Mouse (Mus musculus) lung, embryonic 14.5 days (tissue): ENCODE measurements at regions not wholly inside any gene's neighbourhood (a gene's known extent, or its start where the extent isn't known, plus 50 kb on each side); places are given as distances from the start of the nearest gene placed in this dataset.

Source experiments
- ATAC-seq: fragments of 200-750 bp; cut with Nextera tagmentation; 2 replicates; pipeline ENCODE4 v1.8.0; 2017; ENCODE audit warnings: mild to moderate bottlenecking, moderate TSS enrichment, moderate library complexity; ENCODE audit not compliant: insufficient read depth
- DNase-seq: peaks from one replicate; pipeline ENCODE4 v3.0.0-alpha.2; 2015
- H3K27ac ChIP-seq: fragments of 300-500 bp; sonication (generic); 2 replicates; pipeline ENCODE4 v1.5.1; 2014; ENCODE audit warnings: low read depth, mild to moderate bottlenecking, moderate library complexity
- H3K27me3 ChIP-seq: fragments of 300-500 bp; sonication (generic); 2 replicates; pipeline ENCODE4 v1.6.1; 2014; ENCODE audit warnings: low read length, control low read depth; ENCODE audit not compliant: insufficient read depth
- H3K36me3 ChIP-seq: fragments of 300-500 bp; sonication (generic); 2 replicates; pipeline ENCODE4 v1.6.1; 2014; ENCODE audit warnings: control low read depth; ENCODE audit not compliant: insufficient read depth
- H3K4me1 ChIP-seq: fragments of 300-500 bp; sonication (generic); 2 replicates; pipeline ENCODE4 v1.6.1; 2014; ENCODE audit warnings: antibody characterized with exemption, control low read depth; ENCODE audit not compliant: insufficient read depth
- H3K4me2 ChIP-seq: fragments of 300-500 bp; sonication (generic); 2 replicates; pipeline ENCODE4 v1.6.1; 2014; ENCODE audit warnings: mild to moderate bottlenecking
- H3K4me3 ChIP-seq: fragments of 300-500 bp; sonication (generic); 2 replicates; pipeline ENCODE4 v1.5.1; 2014; ENCODE audit warnings: low read depth, low read length
- H3K9ac ChIP-seq: fragments of 300-500 bp; sonication (generic); 2 replicates; pipeline ENCODE4 v1.6.1; 2014
- H3K9me3 ChIP-seq: fragments of 300-500 bp; sonication (generic); 2 replicates; pipeline ENCODE4 v1.6.1; 2016; ENCODE audit warnings: low read depth, low read length, control low read depth
- CTCF ChIP-seq: IDR thresholded peaks from 2 replicates; pipeline ENCODE4 v1.5.1; 2016; ENCODE audit warnings: antibody characterized with exemption, low read depth
- WGBS: fragments of 180-500 bp; shearing (Covaris S2); extraction: QIAGEN DNeasy Blood & Tissue Kit; methylation state at CpG from one replicate; pipeline ENCODE4 v1.1.7; 2014; 5-methylcytosine and 5-hydroxymethylcytosine counted together

DNA sequence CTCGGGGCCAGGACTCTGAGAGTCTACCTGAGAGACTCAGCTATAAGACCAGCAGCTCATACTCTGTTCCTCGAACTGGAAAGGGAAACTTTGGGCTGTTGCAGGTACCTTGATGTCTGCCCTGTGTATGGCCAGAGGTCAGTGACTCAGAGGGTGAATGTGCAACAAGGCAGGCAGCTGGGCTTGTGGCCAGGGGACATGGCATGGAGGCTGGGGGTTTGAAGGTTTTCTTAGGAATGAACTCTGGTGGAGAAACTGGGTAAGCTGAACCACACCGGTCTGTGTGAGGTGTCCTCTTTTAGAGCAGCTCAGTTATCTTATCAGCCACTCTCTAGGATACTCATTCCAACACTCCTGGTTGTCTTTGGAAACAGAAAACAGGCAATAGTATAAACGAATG is 251.9 kb upstream of the Smlr1 start:
- H3K9ac ChIP-seq, result no peak overlapping the region
- no peak overlapping the region for H3K4me2 ChIP-seq
- H3K27me3 ChIP-seq, result no peaks in the 10 kb centered on the region
- no peak for TF ChIP-seq CTCF
- no peak for ATAC-seq
- H3K4me3 ChIP-seq, result no peak overlapping the region
- no peak for DNase-seq
- H3K4me1 ChIP-seq, result no peaks in the 10 kb centered on the region
- H3K36me3 ChIP-seq, result no peaks in the 10 kb centered on the region
- no peaks in the 10 kb centered on the region for H3K9me3 ChIP-seq
- no peak overlapping the region for H3K27ac ChIP-seq
- WGBS, result 51% methylated on average over 4 of the region's 4 CpGs

DNA sequence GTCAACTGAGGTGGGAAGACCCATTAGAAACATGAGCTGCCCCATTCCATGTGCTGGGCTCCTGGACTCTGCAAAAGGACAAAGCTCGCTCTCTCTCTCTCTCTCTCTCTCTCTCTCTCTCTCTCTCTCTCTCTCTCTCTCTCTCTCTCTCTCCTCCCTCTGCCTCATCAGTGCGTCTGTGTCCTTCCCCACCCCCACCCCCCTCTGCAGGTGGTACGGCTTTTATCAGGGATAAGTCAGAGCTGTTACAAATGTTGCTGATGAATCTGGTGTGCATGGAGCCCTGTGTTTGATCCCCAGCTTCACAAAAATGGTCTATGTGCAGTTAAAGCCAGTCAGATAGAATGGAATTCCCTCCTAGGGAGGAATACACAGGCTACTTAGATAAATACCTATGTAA is 247.8 kb upstream of the Smlr1 start:
- Histone ChIP-seq H3K9ac (no peak overlapping the region), H3K27me3 (no peaks in the 10 kb centered on the region), H3K4me1 (no peaks in the 10 kb centered on the region), H3K9me3 (no peaks in the 10 kb centered on the region), H3K4me2 (no peak overlapping the region), H3K4me3 (no peak overlapping the region), H3K27ac (no peak overlapping the region), H3K36me3 (no peaks in the 10 kb centered on the region)
- ATAC-seq (no peak), DNase-seq (no peak)
- 35% methylated on average over 3 of the region's 3 CpGs for WGBS
- no peak for TF ChIP-seq CTCF

DNA sequence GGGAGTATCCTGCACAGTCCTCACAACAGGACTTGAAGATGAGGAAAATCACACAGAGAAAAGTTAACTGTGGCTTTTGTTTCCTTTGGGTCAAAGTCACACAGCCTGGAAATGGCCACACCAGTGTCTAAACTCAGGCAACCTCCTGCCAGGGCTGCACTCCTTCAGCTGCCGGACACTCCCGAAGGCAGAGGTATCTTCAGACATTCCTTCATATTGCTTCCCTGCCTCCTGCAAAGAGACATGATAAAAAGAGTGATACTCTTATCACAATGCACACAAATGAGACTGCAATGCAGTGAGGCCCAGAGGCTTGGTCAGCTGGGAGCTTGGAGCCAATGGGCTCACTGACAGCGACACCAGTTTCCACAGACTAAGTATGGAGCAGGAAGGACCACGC is 243.4 kb upstream of the Smlr1 start:
- no peak overlapping the region for H3K4me3 ChIP-seq
- no peaks in the 10 kb centered on the region for H3K9me3 ChIP-seq
- H3K36me3 ChIP-seq, result no peaks in the 10 kb centered on the region
- no peak overlapping the region for H3K27ac ChIP-seq
- ATAC-seq (no peak), DNase-seq (no peak)
- H3K4me1 ChIP-seq, result no peaks in the 10 kb centered on the region
- no peak overlapping the region for H3K4me2 ChIP-seq
- WGBS, result 95% methylated on average over 4 of the region's 4 CpGs
- no peaks in the 10 kb centered on the region for H3K27me3 ChIP-seq
- TF ChIP-seq CTCF, result no peak
- H3K9ac ChIP-seq, result no peak overlapping the region

DNA sequence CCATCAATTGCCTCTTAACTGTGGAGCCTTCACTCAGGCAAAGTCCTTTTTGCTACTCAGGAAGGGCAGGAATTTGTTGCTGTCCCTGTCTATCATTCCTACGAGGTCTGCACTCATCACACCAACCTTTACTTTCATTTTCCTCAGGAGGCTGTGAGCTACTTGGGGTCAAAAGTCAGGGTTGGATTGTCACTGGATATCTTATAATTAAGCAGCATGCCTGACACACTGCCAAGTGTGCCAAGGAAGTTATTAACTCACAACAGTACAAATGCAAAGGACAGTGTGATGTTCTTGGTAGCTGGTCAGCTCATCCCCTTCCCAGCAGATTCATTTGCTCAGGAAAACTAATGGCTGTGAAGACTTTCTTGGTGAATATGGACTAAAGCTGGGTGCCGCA is 241.7 kb upstream of the Smlr1 start:
- DNase-seq (no peak), ATAC-seq (no peak)
- no peak for TF ChIP-seq CTCF
- no peaks in the 10 kb centered on the region for H3K4me1 ChIP-seq
- no peak overlapping the region for H3K27ac ChIP-seq
- no peaks in the 10 kb centered on the region for H3K9me3 ChIP-seq
- no peaks in the 10 kb centered on the region for H3K36me3 ChIP-seq
- no peak overlapping the region for H3K4me2 ChIP-seq
- no peak overlapping the region for H3K4me3 ChIP-seq
- WGBS, result 69% methylated on average over 2 of the region's 2 CpGs
- no peak overlapping the region for H3K9ac ChIP-seq
- H3K27me3 ChIP-seq, result no peaks in the 10 kb centered on the region

DNA sequence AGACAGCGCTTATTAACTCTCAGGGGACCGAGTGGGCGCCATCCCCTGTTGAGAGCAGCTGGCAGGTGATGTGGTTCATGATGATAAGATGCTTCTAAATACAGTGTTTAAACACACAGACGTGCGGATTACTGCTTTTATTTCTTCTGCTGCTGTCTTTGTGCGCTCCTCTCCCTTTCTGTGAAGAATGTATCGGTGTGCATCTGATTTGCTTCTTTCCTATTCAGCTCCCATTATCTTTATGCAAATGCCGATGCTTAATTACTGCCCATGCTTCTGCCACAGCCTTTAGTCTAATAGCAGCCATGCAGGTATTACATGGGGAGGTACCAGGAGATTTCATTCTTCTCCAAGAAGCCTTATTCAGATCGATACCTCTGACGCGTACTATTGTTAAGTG is 240.6 kb upstream of the Smlr1 start:
- ATAC-seq, result no peak
- no peak overlapping the region for H3K4me3 ChIP-seq
- no peak overlapping the region for H3K27ac ChIP-seq
- H3K9ac ChIP-seq, result no peak overlapping the region
- no peaks in the 10 kb centered on the region for H3K27me3 ChIP-seq
- H3K9me3 ChIP-seq, result no peaks in the 10 kb centered on the region
- no peak for DNase-seq
- no peak for TF ChIP-seq CTCF
- H3K36me3 ChIP-seq, result no peaks in the 10 kb centered on the region
- no peak overlapping the region for H3K4me2 ChIP-seq
- H3K4me1 ChIP-seq, result no peaks in the 10 kb centered on the region
- 86% methylated on average over 11 of the region's 11 CpGs for WGBS

DNA sequence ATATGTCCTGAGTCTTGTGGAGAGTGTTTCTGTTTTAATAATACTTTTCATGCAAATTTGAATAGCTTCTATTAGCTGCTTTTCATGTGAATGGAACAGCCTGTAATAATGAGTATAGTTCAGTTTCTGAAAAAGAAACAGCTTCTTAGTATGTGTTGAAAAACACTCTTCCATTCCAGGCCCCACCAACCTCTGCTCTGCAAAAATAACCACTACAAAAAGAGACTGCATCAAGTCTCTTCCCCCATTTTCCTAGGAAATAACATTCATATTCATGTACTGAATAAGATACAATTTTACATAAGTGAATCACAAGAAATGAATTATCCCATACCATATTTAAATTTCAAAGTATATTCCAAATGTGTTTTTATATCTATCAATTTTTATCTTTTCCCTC is 234.0 kb upstream of the Smlr1 start:
- H3K4me1 ChIP-seq, result no peaks in the 10 kb centered on the region
- H3K9me3 ChIP-seq, result no peaks in the 10 kb centered on the region
- no peak overlapping the region for H3K4me2 ChIP-seq
- no peaks in the 10 kb centered on the region for H3K36me3 ChIP-seq
- no peaks in the 10 kb centered on the region for H3K27me3 ChIP-seq
- H3K4me3 ChIP-seq, result no peak overlapping the region
- H3K27ac ChIP-seq, result no peak overlapping the region
- H3K9ac ChIP-seq, result no peak overlapping the region
- TF ChIP-seq CTCF, result no peak
- no peak for DNase-seq
- no peak for ATAC-seq

DNA sequence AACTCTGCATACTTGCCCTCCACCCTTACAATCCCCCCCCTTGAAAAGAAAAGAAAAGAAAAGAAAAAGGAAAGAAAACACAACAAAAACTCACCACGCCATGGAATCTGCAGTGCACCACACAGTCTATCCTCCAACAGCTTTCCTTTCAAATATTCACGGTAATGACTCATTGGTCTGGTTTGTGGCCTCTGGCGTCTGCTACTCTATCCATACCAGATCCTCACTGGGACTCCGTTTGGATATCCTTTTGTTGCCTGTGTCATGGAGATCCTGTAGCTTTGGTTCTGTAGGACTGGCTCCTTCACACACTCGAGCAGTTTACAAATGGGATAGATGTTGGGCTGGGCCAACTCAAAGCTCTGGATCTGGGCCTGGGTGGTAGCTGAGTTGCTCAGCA is 232.4 kb upstream of the Smlr1 start:
- DNase-seq, result no peak
- Histone ChIP-seq H3K27me3 (no peaks in the 10 kb centered on the region), H3K9me3 (no peaks in the 10 kb centered on the region), H3K27ac (no peak overlapping the region), H3K4me2 (no peak overlapping the region), H3K4me3 (no peak overlapping the region), H3K4me1 (no peaks in the 10 kb centered on the region), H3K36me3 (no peaks in the 10 kb centered on the region), H3K9ac (no peak overlapping the region)
- 79% methylated on average over 5 of the region's 5 CpGs for WGBS
- ATAC-seq, result no peak
- no peak for TF ChIP-seq CTCF

DNA sequence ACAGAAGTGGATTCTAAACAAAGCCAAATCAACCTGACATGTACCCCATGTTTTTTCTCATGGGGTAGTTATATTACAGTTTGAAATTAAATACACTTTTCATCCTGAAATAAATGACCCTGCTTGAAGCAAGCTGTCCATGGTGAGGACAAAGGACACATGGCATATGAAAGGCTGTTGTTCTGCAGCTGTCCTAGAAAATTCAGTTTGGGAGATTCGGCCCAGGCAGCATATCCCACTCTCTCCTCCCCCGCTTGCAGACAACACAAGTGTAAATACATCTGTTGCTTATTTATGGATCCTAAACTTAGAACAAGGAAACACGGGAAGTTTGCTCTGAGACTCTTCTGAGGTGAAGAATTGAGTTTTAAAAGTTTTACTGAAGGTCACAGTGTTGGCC is 218.2 kb upstream of the Smlr1 start:
- Histone ChIP-seq H3K9ac (no peak overlapping the region), H3K27ac (no peak overlapping the region), H3K27me3 (no peaks in the 10 kb centered on the region), H3K4me1 (no peaks in the 10 kb centered on the region), H3K4me3 (no peak overlapping the region), H3K4me2 (no peak overlapping the region), H3K36me3 (no peaks in the 10 kb centered on the region), H3K9me3 (no peaks in the 10 kb centered on the region)
- no peak for DNase-seq
- ATAC-seq, result no peak
- WGBS, result 46% methylated on average over 3 of the region's 3 CpGs
- TF ChIP-seq CTCF, result no peak
